Mouse (Mus musculus) layer of hippocampus, adult 2 months (tissue): ENCODE data around the gene Mapkbp1. TPM values are rescaled to one million over a fixed set of nuclear protein-coding genes. Genes with fewer than 3 reads are reported as not detected.

Experiments used
- DNase-seq, 2 experiments: peaks; one replicate each; pipeline ENCODE4 v3.0.0; 2022; ENCODE audit warnings: low spot score in 2 of 2
- H3K27ac ChIP-seq: fragments of 200-600 bp; 2 replicates; pipeline ENCODE4 v1.8.1; 2022
- H3K4me3 ChIP-seq: fragments of 200-600 bp; 2 replicates; pipeline ENCODE4 v1.8.1; 2022; ENCODE audit warnings: mild to moderate bottlenecking
- CTCF ChIP-seq: fragments of 200-600 bp; conservative IDR thresholded peaks from 2 replicates; pipeline ENCODE4 v1.8.1; 2022; ENCODE audit warnings: antibody characterized with exemption, mild to moderate bottlenecking, moderate library complexity
- total RNA-seq, 2 experiments: library from RNA; stranded (reverse); gene quantifications; 2 replicates each; pipeline ENCODE4 v1.2.3; 2021

The Mapkbp1 gene
- total RNA-seq, 2 experiments from 2014 or later = 43.7 to 45.6 TPM

GRCm38 (mm10) chr2:119994839-119995238 is 22.3 kb downstream of the Mapkbp1 start:
- H3K27ac ChIP-seq = peak overlapping the region; percentile 59; the same call in 1 of the 2 replicates
- no peak overlapping the region for H3K4me3 ChIP-seq
- no peak for DNase-seq
- no peak for TF ChIP-seq CTCF

GRCm38 (mm10) chr2:119995391-119996281 is 23.1 kb downstream of the Mapkbp1 start:
- Histone ChIP-seq H3K4me3 (no peak overlapping the region), H3K27ac (peak overlapping the region; percentile 59)
- DNase-seq = no peak
- no peak for TF ChIP-seq CTCF

GRCm38 (mm10) chr2:119997354-119997753 is 24.9 kb downstream of the Mapkbp1 start:
- no peak for DNase-seq

GRCm38 (mm10) chr2:119999731-120000130 is 27.2 kb downstream of the Mapkbp1 start:
- no peak for DNase-seq
- Histone ChIP-seq H3K27ac (no peak overlapping the region), H3K4me3 (no peak overlapping the region)
- TF ChIP-seq CTCF = no peak

More at GRCm38 (mm10) chr2:119997354-119997753, 24.9 kb downstream of the Mapkbp1 start:
- Histone ChIP-seq H3K4me3 (no peak overlapping the region), H3K27ac (peak overlapping the region; percentile 29; the same call in 1 of the 2 replicates)
- no peak for TF ChIP-seq CTCF

- no peak for TF ChIP-seq CTCF
- Histone ChIP-seq H3K4me3 (no peak overlapping the region), H3K27ac (no peak overlapping the region; the same call in 1 of the 2 replicates)
- DNase-seq = no peak
These were observed 28.5 kb downstream of the Mapkbp1 start for GRCm38 (mm10) chr2:120000882-120001584.

- no peak for DNase-seq
- Histone ChIP-seq H3K4me3 (no peak overlapping the region), H3K27ac (no peak overlapping the region)
- TF ChIP-seq CTCF = no peak
These were observed 29.5 kb downstream of the Mapkbp1 start for GRCm38 (mm10) chr2:120001956-120002355.

- Histone ChIP-seq H3K27ac (no peak overlapping the region), H3K4me3 (no peak overlapping the region)
- DNase-seq = no peak
- no peak for TF ChIP-seq CTCF
These were observed 31.5 kb downstream of the Mapkbp1 start for GRCm38 (mm10) chr2:120003970-120004369.

GRCm38 (mm10) chr2:120006696-120007095 is 34.2 kb downstream of the Mapkbp1 start:
- no peak overlapping the region for H3K27ac ChIP-seq
- no peak for DNase-seq
- no peak overlapping the region for H3K4me3 ChIP-seq
- TF ChIP-seq CTCF = no peak

- TF ChIP-seq CTCF = no peak
- no peak for DNase-seq
- H3K27ac ChIP-seq = no peak overlapping the region
- no peak overlapping the region for H3K4me3 ChIP-seq
These were observed 35.2 kb downstream of the Mapkbp1 start for GRCm38 (mm10) chr2:120007680-120008210.

GRCm38 (mm10) chr2:120008672-120009071 is 36.2 kb downstream of the Mapkbp1 start:
- TF ChIP-seq CTCF = no peak
- no peak for DNase-seq
- Histone ChIP-seq H3K4me3 (no peak overlapping the region), H3K27ac (no peak overlapping the region)

GRCm38 (mm10) chr2:120011462-120012200 is 39.1 kb downstream of the Mapkbp1 start:
- no peak overlapping the region for H3K4me3 ChIP-seq
- H3K27ac ChIP-seq = no peak overlapping the region
- peak; percentile 41 to 58 for DNase-seq
- peak; percentile 91 for TF ChIP-seq CTCF

GRCm38 (mm10) chr2:120012924-120013323 is 40.4 kb downstream of the Mapkbp1 start:
- DNase-seq = no peak
- TF ChIP-seq CTCF = no peak
- H3K27ac ChIP-seq = no peak overlapping the region
- H3K4me3 ChIP-seq = no peak overlapping the region
